Mouse (Mus musculus) hindlimb bud, embryonic 11.5 days (tissue): ENCODE measurements around the gene Gm10577.

Experiments
- DNase-seq: peaks from one replicate; pipeline ENCODE4 v3.0.0-alpha.2; 2012; ENCODE audit warnings: low read depth, low spot score; ENCODE audit errors: extremely low spot score

The Gm10577 gene

GRCm38 (mm10) chr4:101020596-101020995 lies at the start of gene Gm10577:
Gene Gm10577 (minus strand): TSS chr4:101020696.
- no peak for DNase-seq

GRCm38 (mm10) chr4:101069154-101069971 lies 48.9 kb upstream of the Gm10577 start:
- DNase-seq, result no peak

DNA sequence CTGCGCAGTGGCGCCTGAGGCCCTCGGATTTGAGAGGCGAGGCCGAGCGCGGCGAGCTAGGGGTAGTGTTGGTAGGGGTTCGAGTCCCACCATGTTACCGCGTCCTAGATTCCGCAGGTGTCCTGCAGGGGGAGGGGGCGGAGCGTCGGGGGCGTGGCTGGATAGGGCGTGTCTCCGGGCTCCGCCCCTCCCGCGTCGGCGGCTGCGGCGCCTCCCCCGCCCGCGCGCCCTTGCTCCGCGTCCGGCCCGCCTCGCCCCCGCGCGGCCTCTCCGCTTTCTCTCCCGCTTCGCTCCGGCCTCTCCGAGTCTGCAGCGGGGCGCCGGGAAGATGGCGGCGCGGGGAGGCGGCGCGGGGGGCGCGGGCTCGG lies 48.3 kb upstream of the Gm10577 start, which contains the start of gene Raver2:
Raver2 (plus strand) TSS at position 198 of the 368 bp plus-strand sequence.
- no peak for DNase-seq

DNA sequence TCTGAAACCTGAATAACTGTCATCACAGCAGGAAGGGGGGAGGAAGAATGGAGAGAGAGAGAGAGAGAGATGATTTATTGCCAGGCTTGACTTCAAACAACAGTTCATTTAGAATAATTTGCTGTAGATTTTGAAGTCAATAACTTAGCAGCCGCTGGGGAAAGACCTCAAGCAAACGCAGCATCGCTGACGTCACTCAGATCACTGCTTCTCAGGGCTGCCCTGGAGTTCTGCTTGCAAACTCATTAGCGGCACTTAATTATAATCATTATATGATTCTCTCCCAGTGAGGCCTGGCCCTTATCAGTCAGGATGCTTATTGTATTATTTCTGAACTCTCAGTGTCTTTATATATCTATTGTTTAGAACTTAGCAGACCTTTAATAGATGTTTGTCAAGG lies 45.9 kb upstream of the Gm10577 start:
- no peak for DNase-seq

DNA sequence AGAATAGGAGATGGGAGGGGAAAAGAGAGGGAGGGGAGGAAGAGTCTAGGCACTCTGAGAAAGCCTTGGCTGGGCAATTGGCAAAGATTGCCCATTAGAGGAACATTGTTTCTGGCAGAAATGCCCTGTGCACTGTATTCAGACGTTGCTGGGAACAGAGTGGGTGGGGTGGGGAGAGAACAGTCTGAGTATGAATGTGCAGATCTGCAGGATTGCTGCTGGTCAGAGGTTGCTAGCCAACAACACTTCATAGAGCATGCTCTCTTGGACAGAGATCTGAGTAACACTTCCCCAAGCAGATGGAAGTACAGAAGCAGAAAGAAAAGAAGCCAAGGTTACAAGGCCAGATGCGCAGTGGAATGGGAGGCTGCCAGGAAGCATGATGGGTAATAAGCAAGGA lies 41.6 kb upstream of the Gm10577 start:
- no peak for DNase-seq

- DNase-seq, result no peak
Observed at GRCm38 (mm10) chr4:101046576-101046975, 26.1 kb upstream of the Gm10577 start.

- no peak for DNase-seq
Observed at GRCm38 (mm10) chr4:101044149-101044548, 23.7 kb upstream of the Gm10577 start.

DNA sequence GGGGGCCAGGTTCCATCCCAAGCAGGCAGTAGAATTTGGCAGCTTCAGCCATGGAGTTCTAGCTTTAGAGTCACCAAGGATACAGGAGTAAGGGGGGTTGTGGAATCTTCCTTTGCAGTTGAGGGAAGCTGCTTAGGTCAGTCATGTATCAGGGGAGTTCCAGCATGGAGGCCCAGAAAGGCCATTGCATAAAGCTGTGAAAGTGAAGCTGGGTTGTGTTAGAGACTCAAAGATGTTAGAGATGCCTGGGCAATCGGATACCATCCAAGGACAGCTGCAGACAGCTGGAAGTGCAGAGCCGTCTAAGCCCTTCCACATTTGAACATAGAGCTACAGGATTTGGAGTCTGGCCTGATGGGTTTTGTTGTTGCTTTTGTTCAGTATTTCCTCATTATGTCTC lies 23.2 kb upstream of the Gm10577 start:
- no peak for DNase-seq

DNA sequence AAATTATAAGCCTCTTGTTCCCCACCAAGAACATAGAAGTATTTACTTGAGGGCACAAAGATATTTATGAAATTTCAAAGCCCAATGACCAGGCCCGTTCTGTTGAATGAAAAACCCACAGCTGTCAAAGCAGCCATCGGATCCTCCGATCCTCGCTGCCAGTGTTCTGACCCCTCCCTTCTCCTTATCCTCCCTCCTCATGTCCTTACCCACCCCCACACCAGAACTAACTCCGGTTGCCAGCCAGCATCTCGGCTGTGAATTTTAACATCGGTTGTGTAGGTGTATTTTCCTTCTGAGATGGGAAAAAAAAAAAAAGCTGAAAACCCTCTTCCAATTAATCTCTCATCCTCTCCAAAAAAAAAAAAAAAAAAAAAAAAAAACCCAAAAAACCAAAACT lies 16.7 kb upstream of the Gm10577 start:
- no peak for DNase-seq

- no peak for DNase-seq
Observed at GRCm38 (mm10) chr4:101035131-101035530, 14.6 kb upstream of the Gm10577 start.

DNA sequence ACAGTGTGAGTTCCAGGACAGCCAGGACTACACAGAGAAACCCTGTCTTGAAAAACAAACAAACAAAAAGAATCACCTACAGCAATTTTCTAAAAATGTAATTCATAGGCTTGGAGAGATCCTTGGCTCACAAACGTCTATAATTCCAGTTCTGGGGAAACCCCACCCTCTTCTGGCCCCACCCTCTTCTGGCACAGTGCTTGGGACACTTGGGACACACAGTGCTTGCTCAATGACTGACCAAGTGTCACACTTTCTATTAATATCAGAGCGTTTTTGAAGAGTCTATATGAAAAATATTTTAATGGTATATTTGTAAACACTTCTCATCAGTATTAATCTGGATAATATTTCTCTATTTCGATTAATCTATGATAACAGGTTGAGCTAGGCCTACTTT lies 12.6 kb upstream of the Gm10577 start:
- DNase-seq, result no peak

- no peak for DNase-seq
Observed at GRCm38 (mm10) chr4:101027852-101028411, 7.4 kb upstream of the Gm10577 start.

- no peak for DNase-seq
Observed at GRCm38 (mm10) chr4:101026995-101027394, 6.5 kb upstream of the Gm10577 start.

DNA sequence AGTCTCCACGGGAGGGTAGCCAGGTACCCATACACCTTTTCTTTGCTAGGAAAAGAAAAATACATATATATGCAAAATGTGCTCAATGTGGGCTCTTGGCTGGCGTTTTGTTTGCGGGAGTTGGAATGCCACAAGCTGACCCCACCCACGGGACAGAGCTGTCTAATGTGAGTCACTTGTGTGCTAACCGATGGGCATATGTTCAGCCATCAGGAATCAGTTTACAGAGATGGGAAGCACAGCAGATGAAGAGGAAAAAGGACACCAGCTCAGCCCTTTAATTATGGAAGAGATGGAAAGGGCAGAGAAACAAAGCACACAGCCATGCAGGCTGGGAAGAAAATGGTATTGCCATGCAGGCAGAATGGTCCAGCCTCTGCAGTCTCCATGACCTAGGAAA lies 6.1 kb upstream of the Gm10577 start:
- no peak for DNase-seq

DNA sequence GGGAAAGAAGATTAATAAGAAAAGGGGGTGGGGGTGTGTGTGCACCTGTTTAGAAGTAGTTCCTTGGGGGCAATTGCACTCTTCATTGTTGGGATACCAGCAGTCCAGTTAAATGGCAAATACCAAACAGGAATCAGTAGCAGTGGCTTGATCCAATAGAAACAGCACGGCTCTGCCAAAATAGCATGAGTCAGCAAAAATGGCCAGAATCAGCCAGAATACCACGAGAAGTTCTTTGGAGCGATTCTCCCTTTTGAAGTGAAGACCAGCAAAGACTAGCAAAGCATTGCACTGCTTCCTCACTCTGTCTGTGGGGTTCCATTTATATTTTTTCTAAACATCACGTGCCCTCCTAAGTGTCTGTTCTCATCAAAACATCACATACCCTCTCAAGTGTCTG lies 2.7 kb downstream of the Gm10577 start:
- no peak for DNase-seq

DNA sequence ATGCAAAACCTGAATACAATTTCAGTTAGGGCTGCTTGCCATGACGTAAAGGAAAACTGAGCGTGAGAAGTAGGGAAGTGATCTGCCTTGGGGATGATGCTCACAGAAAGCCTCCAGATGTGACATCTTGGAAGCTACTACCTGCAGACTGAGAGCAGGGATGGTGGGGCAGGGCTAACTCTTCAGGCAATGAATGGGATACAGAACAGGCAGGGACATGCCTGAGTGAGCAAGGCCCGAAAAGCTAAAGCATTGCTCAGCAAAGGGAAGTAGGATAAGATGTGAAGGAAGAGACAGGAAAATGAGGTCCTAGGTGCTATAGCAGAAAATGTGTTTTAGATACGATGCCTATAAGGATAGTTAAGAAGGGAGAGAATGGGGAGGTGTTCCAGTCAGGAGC lies 11.4 kb downstream of the Gm10577 start:
- no peak for DNase-seq

GRCm38 (mm10) chr4:101008362-101008769 lies 12.1 kb downstream of the Gm10577 start:
- no peak for DNase-seq

DNA sequence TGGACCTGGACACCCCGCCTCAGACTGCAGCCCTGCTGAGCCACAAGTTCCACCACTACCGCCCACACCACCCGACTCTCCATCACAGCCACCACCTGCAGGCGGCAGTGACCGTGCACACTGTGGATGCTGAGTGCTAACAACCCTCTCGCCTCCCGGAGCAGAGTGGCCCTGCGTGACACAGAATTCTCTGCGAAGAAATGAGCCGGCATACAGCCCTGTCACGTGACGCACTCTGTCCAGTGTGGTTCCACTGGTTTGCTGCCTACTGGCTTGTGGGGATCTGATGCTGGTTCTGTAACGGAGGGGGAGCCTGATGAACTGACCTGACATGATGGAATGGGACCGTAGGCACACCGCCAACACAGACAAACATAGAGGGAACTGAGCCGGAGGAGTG lies 17.5 kb downstream of the Gm10577 start:
- DNase-seq, result no peak

DNA sequence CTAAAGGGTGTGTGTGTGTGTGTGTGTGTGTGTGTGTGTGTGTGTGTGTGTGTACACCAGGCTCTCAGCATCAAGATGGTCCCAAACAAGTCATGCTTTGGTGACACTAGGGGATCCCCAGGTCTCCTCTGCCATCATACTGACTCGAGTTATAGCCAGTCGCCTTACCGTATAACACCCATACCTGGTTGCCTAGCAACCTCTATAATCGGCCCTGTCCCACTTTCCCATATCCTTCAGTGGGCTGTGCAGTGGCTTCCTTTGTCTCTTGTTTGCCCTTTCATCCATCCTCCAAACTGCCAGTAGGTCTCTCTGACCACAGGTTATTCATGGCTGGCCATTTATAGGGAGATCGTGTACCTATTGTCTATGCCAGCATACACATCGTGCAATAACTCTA lies 19.4 kb downstream of the Gm10577 start:
- no peak for DNase-seq

DNA sequence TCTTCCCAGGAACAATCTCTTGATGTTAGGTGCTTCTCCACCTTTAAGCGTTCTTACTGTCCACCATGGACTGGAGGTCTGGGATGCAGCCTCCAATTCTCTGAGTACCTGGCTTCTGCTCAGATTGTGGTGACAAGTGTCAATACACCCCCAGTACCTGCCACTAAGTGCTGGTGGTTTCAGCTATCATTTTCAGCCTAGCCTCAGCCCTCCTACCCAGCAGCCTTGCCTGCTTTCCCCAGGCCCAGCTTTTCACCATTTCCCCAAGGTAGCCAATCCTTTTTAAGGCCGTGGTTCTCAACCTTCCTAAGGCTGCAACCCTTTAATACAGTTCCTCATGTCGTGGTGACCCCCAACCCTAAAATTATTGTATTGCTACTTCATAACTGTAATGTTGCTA lies 19.9 kb downstream of the Gm10577 start:
- no peak for DNase-seq

DNA sequence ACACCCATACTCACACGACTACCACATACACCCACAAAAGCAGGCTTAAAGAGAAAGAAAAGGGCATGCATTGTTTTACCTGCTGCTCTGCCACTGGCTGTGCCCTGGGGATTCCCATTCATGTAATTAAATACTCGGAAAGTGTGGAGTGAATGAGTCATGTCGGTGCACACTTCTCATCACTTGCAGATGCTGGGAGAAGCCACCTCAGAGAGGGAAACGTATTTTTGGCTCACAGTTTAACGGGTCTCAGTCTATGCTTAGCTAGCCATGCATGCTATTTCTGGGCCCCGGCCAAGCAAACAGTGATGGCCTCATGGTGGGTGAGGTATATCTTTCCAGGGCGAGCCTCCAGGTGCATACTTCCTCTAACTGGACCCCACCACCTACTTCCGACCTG lies 21.6 kb downstream of the Gm10577 start:
- DNase-seq, result no peak

DNA sequence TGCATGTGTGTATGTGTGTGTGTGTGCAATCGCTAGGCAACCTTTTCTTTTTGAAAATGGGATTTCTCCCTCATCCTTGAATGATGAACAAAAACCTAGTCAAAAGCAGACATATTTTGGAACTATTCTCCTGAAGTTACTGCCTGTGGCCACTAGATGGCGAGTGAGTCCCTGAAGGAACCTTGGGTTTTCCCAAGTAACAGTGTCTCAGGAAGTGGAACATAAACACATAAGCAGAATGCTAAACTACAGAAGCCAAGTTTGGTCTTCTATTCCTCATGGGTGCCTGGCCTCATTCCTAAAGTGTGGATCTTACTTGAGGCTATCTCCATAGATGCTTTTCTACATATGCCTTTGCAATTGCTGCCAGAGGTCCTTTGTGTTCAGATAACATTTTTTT lies 22.4 kb downstream of the Gm10577 start:
- no peak for DNase-seq
